Comparison of ENCODE assay signal across 8 mouse cellular contexts in the genomic region with DNA sequence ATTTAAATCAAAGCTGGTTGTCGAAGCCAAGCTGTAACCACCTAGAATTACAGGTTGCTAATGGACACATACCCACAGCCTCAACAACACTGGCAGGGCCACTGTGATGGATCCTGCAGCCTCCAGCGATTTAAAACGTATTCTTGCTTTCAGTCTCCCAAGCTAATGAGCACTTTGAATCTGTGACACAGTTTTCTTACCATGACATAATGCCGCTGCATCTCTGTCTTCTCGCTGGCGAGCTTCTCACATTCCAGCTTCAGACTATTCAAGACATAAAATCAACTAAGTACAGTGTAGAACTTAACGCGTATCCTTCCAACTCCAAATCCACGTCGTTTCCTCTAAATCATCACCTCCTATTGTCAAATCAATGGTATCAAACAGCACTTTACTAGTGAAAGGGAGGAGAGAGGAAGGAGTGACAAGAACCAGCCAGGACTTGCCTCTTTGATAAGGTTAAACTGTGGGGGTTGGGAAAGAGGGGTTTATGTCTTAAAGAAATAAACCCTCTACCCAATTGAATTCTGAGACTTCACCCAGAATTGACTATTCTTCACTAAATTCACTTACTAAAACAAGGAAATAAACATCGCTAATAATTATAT. TPM values are rescaled to one million over a fixed set of nuclear protein-coding genes. Genes with fewer than 3 reads are reported as not detected.
DNase-seq lines count a peak whose midpoint lies in the region; ATAC-seq and TF ChIP-seq lines count a peak whose summit lies in the region.

No protein-coding gene starts in this region.

- WGBS in forebrain, embryonic 11.5 days: 11% methylated on average over 11 of the region's 11 CpGs
- 27% methylated on average over 11 of the region's 11 CpGs for WGBS in liver, embryonic 13.5 days (ENCODE audit: insufficient replicate concordance)

- TF ChIP-seq CTCF in CH12.LX (conservative IDR thresholded peaks at IDR 0.05 in 1 of 2, IDR thresholded peaks at IDR 0.05 in 1 of 2; ENCODE audit: low read depth in 2 of 2, low read length in 2 of 2): no peak

- dilution Hi-C loops in CH12.LX (cut with MboI; ENCODE audit: extremely low pct_ligation_motif_present, extremely low pct_unique_long_range_greater_than_20kb, low sequenced_read_pairs): no loop called here

- peak overlapping the region; percentile 73 for H3K27ac ChIP-seq in CH12.LX (ENCODE audit: insufficient read depth, low read depth)
- no peak overlapping the region for H3K27ac ChIP-seq in forebrain, embryonic 11.5 days (ENCODE audit: low read depth, low read length)
- no peak overlapping the region for H3K27ac ChIP-seq in liver, embryonic 13.5 days

- H3K36me3 ChIP-seq in CH12.LX (replicated peaks in 1 of 2; ENCODE audit: control insufficient read depth in 1 of 2, insufficient read depth in 1 of 2, low read length in 1 of 2): peaks cover 11 to 27% of the 10 kb centered on the region in 2 experiments
- no peaks in the 10 kb centered on the region for H3K36me3 ChIP-seq in forebrain, embryonic 11.5 days (ENCODE audit: control insufficient read depth, insufficient read depth, low read length)
- peaks cover 18% of the 10 kb centered on the region for H3K36me3 ChIP-seq in liver, embryonic 13.5 days

- intact Hi-C loops in left cerebral cortex, postnatal 4 days (cut with DNase I): loop anchor here (5.0 to 10.0 kb wide), 5 partner anchors 251 to 1207 kb away; no protein-coding TSS in a partner anchor

- H3K4me3 ChIP-seq in CH12.LX (replicated peaks in 1 of 3; ENCODE audit: low read depth in 2 of 3, low read length in 2 of 3, poor library complexity in 1 of 3): peak overlapping the region; percentile 67 to 92 (median 87)
- peak overlapping the region; percentile 89 for H3K4me3 ChIP-seq in forebrain, embryonic 11.5 days (ENCODE audit: low read depth, low read length)
- H3K4me3 ChIP-seq in liver, embryonic 13.5 days (replicated peaks): peak overlapping the region; percentile 96

- ATAC-seq in forebrain, embryonic 11.5 days (replicated peaks; ENCODE audit: low FRiP score): no peak
- no peak for ATAC-seq in liver, embryonic 13.5 days (ENCODE audit: low read depth)

- peaks cover 56% of the 10 kb centered on the region for H3K79me2 ChIP-seq in CH12.LX (replicated peaks; ENCODE audit: control insufficient read depth, extremely low read depth, insufficient read depth, poor library complexity, severe bottlenecking)

- in situ Hi-C loops in CH12.LX (cut with MboI; ENCODE audit: low pct_ligation_motif_present, low pct_unique_long_range_greater_than_20kb, low sequenced_read_pairs): loop anchor here (25.0 kb wide), 1 partner anchor 608 kb away; no protein-coding TSS in a partner anchor

- H3K9me3 ChIP-seq in CH12.LX (replicated peaks; ENCODE audit: low read length): no peaks in the 10 kb centered on the region
- no peaks in the 10 kb centered on the region for H3K9me3 ChIP-seq in forebrain, embryonic 11.5 days (ENCODE audit: control insufficient read depth, low read length)
- no peaks in the 10 kb centered on the region for H3K9me3 ChIP-seq in liver, embryonic 13.5 days (replicated peaks)

- TF ChIP-seq RAD21 in CH12.LX (IDR thresholded peaks at IDR 0.05; ENCODE audit: low read depth, low read length): no peak

- H3K4me2 ChIP-seq in CH12.LX (ENCODE audit: insufficient read depth, low read depth, poor library complexity, severe bottlenecking): peak overlapping the region; percentile 88
- H3K4me2 ChIP-seq in forebrain, embryonic 11.5 days (ENCODE audit: low read depth, low read length, severe bottlenecking): peak overlapping the region; percentile 54
- peak overlapping the region; percentile 78 for H3K4me2 ChIP-seq in liver, embryonic 13.5 days

- DNase-seq in cerebellum, postnatal 25 days: peak; percentile 9 to 20
- DNase-seq in cerebellum, postnatal 4 days (ENCODE audit: low spot score in 2 of 2): no peak
- DNase-seq in CH12.LX (ENCODE audit: extremely low read depth): no peak
- DNase-seq in forebrain, embryonic 11.5 days (ENCODE audit: low spot score): peak; percentile 54
- no peak for DNase-seq in liver, embryonic 13.5 days
- DNase-seq in thymus, adult 18-20 months: no peak
- no peak for DNase-seq in urinary bladder, postnatal 25 days (ENCODE audit: low spot score)
- no peak for DNase-seq in left cerebral cortex, postnatal 4 days

- H3K9ac ChIP-seq in CH12.LX (ENCODE audit: insufficient read depth, low read depth): peak overlapping the region; percentile 77
- peak overlapping the region; percentile 48 for H3K9ac ChIP-seq in forebrain, embryonic 11.5 days (ENCODE audit: low read length)
- no peak overlapping the region for H3K9ac ChIP-seq in liver, embryonic 13.5 days

- peaks cover 5% of the 10 kb centered on the region for H3K27me3 ChIP-seq in CH12.LX (replicated peaks)
- H3K27me3 ChIP-seq in forebrain, embryonic 11.5 days (ENCODE audit: control insufficient read depth, insufficient read depth, low read length): no peaks in the 10 kb centered on the region
- H3K27me3 ChIP-seq in liver, embryonic 13.5 days: no peaks in the 10 kb centered on the region

- H3K4me1 ChIP-seq in CH12.LX (ENCODE audit: control insufficient read depth in 1 of 2, insufficient read depth in 2 of 2): peaks cover 2 to 38% of the 10 kb centered on the region in 2 experiments; a peak in 2 of 4 replicates
- peaks cover 13% of the 10 kb centered on the region for H3K4me1 ChIP-seq in forebrain, embryonic 11.5 days (replicated peaks; ENCODE audit: control insufficient read depth, insufficient read depth, low read length)
- peaks cover 43% of the 10 kb centered on the region for H3K4me1 ChIP-seq in liver, embryonic 13.5 days (replicated peaks)

- no peak for TF ChIP-seq EP300 in CH12.LX (IDR thresholded peaks at IDR 0.05; ENCODE audit: low read length)

- no peak for TF ChIP-seq POLR2A in CH12.LX (IDR thresholded peaks at IDR 0.05; ENCODE audit: low read depth, low read length)

TF ChIP-seq in CH12.LX, 34 proteins besides CTCF, POLR2A, EP300 and RAD21:
- 0 out of 2 replicates have a peak, but pooled peaks have one; percentile 11 for TF ChIP-seq ETS1 (conservative IDR thresholded peaks at IDR 0.05; ENCODE audit: low read depth, low read length)
- 0 out of 2 replicates have a peak, but pooled peaks have one; percentile 35 for TF ChIP-seq MXI1 (IDR thresholded peaks at IDR 0.05; ENCODE audit: low read depth, low read length)
- 0 out of 2 replicates have a peak, but pooled peaks have one; percentile 6 for TF ChIP-seq IRF4 (IDR thresholded peaks at IDR 0.05; ENCODE audit: low read depth, low read length)
- no peak for TF ChIP-seq TCF12 (IDR thresholded peaks at IDR 0.05; ENCODE audit: low read depth, low read length)
- TF ChIP-seq SIN3A (IDR thresholded peaks at IDR 0.05; ENCODE audit: low read length): peak; percentile 70
TF ChIP-seq in CH12.LX: peak in this region for 4.

RNA-seq across cellular contexts. Expression of a gene that starts 2.4 kb away (rescaled TPM):
- total RNA-seq in CH12.LX (2012; rRNA removed) (18.9 and 19.8 TPM in 2 replicates), CH12.LX (2014; rRNA removed) (23.4 and 23.9 TPM in 2 replicates)
- polyA plus RNA-seq in CH12.LX (2012; ENCODE audit: insufficient read length, low read depth): 23.8 and 27.7 TPM in 2 replicates
- 44.7 and 46.4 TPM in 2 replicates for polyA plus RNA-seq in forebrain, embryonic 11.5 days (2014; fragmentation: Nextera tagmentation; extraction: Ambion mirVana)
- 4.5 and 4.7 TPM in 2 replicates for polyA plus RNA-seq in liver, embryonic 13.5 days (2015; fragmentation: Nextera tagmentation; extraction: Ambion mirVana)
- 10 to 100 TPM; 61.1 to 63.0 TPM for total RNA-seq in left cerebral cortex, postnatal 4 days (2021)

Comparison
In these comparisons a context has a peak if more than half of its experiments do, and no peak if none do; other contexts are left out.
1. DNase-seq: peak in cerebellum, postnatal 25 days (2 of 2) and forebrain, embryonic 11.5 days (single experiment); none in cerebellum, postnatal 4 days (0 of 2), CH12.LX (single experiment), liver, embryonic 13.5 days (single experiment), thymus, adult 18-20 months (0 of 2), urinary bladder, postnatal 25 days (single experiment) and left cerebral cortex, postnatal 4 days (single experiment).
2. Peak in every context shown above with its lines, with median percentiles within 50 percentile points of each other: H3K4me2 ChIP-seq and H3K4me3 ChIP-seq.